In genomic region chr4:63638603-63639002, GRCm38 (mm10) we compare ENCODE assay signal across 31 mouse cellular contexts. TPM values are rescaled to one million over a fixed set of nuclear protein-coding genes. Genes with fewer than 3 reads are reported as not detected.
"Had no signal": no experiment of that assay in that cellular context is flagged by ENCODE, and none has a peak within 500 bp of the region (broad histone marks: within the 10 kb centered on the region; RNA-seq: fewer than 3 reads in every experiment).

No protein-coding gene starts in this region.

- H3K4me3 ChIP-seq: kidney, embryonic 15.5 days; limb, embryonic 10.5 days; limb, embryonic 13.5 days; liver, embryonic 12.5 days; liver, embryonic 15.5 days; lung, embryonic 15.5 days; megakaryocyte, embryonic 14.5 days; midbrain, embryonic 10.5 days had no signal

- H3K27ac ChIP-seq: kidney, embryonic 15.5 days; limb, embryonic 10.5 days; limb, embryonic 13.5 days; liver, embryonic 12.5 days; liver, embryonic 15.5 days; lung, embryonic 15.5 days; midbrain, embryonic 10.5 days; stomach, postnatal 0 days had no signal

- ATAC-seq: liver, embryonic 12.5 days had no signal

- DNase-seq: kidney, adult 8-10 months; kidney, postnatal 10 days; kidney, postnatal 4 days; layer of hippocampus, adult 9-11 months; liver; lung, adult 18-20 months; lung, postnatal 10 days; lung, postnatal 36 days; midbrain, embryonic 14.5 days; thymus, postnatal 25 days had no signal

RNA-seq across cellular contexts. Expression of gene Tex48, which starts 16.4 kb away (rescaled TPM):
- total RNA-seq: layer of hippocampus, adult 18-20 months; layer of hippocampus, postnatal 25 days; left cerebral cortex, adult 18-20 months; left cerebral cortex, postnatal 25 days; midbrain, postnatal 0 days had no signal
- polyA plus RNA-seq: kidney, embryonic 15.5 days; limb, embryonic 10.5 days; limb, embryonic 13.5 days; liver, embryonic 12.5 days; liver, embryonic 15.5 days; lung, embryonic 15.5 days; midbrain, embryonic 10.5 days; midbrain, embryonic 14.5 days; midbrain, postnatal 0 days; neural tube, embryonic 11.5 days; neural tube, embryonic 14.5 days; small intestine, adult 2 months; spleen, adult 2 months; stomach, embryonic 14.5 days; stomach, postnatal 0 days; thymus, postnatal 0 days; urinary bladder, adult 2 months had no signal

RNA-seq across cellular contexts. Expression of gene Gm11214, which starts 24.6 kb away (rescaled TPM):
- total RNA-seq: layer of hippocampus, adult 18-20 months; layer of hippocampus, postnatal 25 days; left cerebral cortex, adult 18-20 months; left cerebral cortex, postnatal 25 days; midbrain, postnatal 0 days had no signal
- polyA plus RNA-seq: kidney, embryonic 15.5 days; limb, embryonic 10.5 days; limb, embryonic 13.5 days; liver, embryonic 12.5 days; liver, embryonic 15.5 days; lung, embryonic 15.5 days; midbrain, embryonic 10.5 days; midbrain, embryonic 14.5 days; midbrain, postnatal 0 days; neural tube, embryonic 11.5 days; neural tube, embryonic 14.5 days; small intestine, adult 2 months; spleen, adult 2 months; stomach, embryonic 14.5 days; stomach, postnatal 0 days; thymus, postnatal 0 days; urinary bladder, adult 2 months had no signal

RNA-seq across cellular contexts. Expression of gene Gm11213, which starts 33.5 kb away (rescaled TPM):
- total RNA-seq: layer of hippocampus, adult 18-20 months; layer of hippocampus, postnatal 25 days; left cerebral cortex, adult 18-20 months; left cerebral cortex, postnatal 25 days; midbrain, postnatal 0 days had no signal
- polyA plus RNA-seq: kidney, embryonic 15.5 days; limb, embryonic 10.5 days; limb, embryonic 13.5 days; liver, embryonic 12.5 days; liver, embryonic 15.5 days; lung, embryonic 15.5 days; midbrain, embryonic 10.5 days; midbrain, embryonic 14.5 days; midbrain, postnatal 0 days; neural tube, embryonic 11.5 days; neural tube, embryonic 14.5 days; small intestine, adult 2 months; spleen, adult 2 months; stomach, embryonic 14.5 days; stomach, postnatal 0 days; thymus, postnatal 0 days; urinary bladder, adult 2 months had no signal
